Mouse (Mus musculus) MEL-GATA-1-ER (cell line): ENCODE measurements around the gene Tmem210.
"Not testable (repeated sequence)": the region's sequence is repeated elsewhere in the genome, so short reads cannot be mapped to it uniquely, and the experiment has no call there.

Experiments used
- DNase-seq: peaks from one replicate; pipeline ENCODE4 v3.0.0-alpha.2; 2012; ENCODE audit warnings: low read depth; ENCODE audit errors: extremely low read depth

Gene Tmem210

DNA sequence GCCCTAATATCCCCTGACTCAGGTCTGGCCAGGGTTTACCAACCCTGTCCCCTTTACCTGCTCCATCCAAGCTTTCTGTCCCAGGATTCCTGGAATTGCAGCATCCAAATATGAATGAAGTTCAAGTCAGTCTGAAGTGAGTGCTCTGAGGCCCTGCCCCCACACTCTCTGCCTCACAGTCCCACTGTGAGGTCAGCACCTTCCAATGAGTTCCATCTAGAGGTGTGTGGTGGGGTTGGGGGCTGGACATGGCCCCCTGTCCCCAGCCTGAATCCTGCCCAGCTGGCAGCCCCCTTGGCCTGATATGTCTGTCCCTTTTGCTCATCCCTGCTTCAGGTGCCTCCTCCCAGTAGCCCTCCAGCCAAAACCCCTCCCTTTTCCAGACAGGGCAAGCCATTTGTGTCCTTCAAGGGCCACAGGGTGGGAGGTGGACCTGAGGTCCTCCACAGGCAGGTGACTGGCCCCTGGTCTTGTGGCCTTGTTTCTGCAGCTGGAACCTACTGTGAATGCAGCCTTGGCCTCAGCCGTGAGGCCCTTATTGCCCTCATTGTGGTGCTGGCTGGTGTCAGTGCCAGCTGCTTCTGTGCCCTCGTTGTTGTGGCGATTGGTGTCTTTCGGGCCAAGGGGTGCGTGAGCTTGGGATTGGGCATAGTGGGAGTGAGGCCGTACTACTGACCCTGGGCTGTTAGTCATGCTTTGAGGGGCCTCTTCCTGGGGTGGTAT lies at the start of gene Tmem210:
Gene Tmem210 (plus strand): TSS at position 219 of the 723 bp plus-strand sequence.
- DNase-seq, result no peak

- no peak for DNase-seq
These were observed 48.2 kb upstream of the Tmem210 start for GRCm38 (mm10) chr2:25239766-25240165.

GRCm38 (mm10) chr2:25240310-25240709 lies 47.6 kb upstream of the Tmem210 start:
- DNase-seq, result no peak

DNA sequence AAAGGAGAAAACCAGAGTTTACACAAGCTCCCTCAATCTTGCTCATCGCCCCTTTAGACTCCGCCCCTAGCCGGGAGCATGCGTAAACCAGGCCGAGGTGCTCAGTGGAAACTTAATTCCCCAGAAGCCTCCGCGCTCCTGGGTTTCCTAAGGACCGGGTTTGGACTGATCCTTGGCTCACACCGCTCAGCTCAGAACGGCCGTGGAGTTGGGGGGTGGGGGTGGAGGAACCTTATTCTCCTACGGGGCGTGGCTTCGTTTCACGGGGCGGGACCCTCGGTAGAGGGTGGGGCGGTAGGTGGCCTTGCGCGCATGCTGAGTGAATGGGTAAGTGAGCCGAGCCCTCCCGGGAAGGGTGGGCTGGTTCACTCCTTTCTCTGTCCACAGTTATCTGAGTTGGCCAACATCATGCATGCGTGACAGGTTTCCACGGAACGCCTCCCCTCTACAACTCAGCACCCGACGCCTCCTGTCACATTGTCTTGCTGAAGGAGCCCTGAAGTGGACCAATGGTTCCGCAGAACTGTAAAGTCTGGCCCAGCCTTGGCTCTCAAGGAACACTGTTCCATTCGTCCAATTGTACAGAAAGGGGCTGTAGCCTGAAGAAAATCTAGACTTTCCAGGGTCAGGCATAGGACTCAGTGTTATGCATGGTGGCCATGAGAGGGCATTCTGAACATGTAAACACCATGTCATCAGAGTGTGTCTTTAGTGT lies 47.1 kb upstream of the Tmem210 start:
- peak; percentile 81 for DNase-seq

DNA sequence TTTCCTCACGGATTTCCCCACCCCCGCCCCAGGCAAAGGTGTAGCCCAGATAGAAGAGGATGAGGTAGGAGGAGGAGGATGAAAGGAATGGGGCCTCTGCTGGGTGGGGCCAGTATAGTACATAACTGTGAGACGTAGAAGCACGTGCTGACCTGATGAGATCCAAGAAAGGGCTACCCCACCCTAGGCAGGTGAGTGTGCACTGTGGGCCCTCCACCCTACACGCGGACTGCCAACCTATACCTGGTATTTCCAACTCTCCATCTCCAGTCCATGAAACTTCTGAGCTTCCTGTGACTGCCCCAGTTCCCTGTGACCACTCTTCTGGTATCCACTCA lies 46.5 kb upstream of the Tmem210 start:
- DNase-seq, result no peak

DNA sequence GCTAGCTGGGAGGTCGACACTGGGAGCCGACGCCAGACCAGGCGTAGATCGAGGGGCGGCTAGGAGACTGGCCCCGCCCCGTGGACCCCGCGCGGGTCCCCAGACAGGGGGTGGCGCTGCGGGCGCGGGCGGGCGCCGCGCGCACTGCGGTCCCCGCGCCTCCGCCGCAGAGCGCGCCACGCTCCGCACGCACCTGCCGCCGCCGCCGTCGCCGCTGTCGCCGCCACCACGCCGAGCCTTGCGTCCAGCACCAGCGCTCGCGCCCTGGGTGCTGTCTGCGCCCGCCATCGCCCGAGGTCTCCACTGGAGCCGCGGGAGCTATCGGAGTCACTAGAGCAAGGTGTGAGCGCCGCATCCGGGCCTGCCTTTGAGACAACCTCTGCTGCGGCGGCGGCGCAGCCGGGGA lies 45.8 kb upstream of the Tmem210 start, which contains the start of the genes Rnf208 and Cysrt1:
Gene Rnf208 (plus strand): TSS at position 155 of the 406 bp plus-strand sequence.
Gene Cysrt1 (minus strand): TSS at position 352 of the 406 bp plus-strand sequence.
- no peak for DNase-seq

DNA sequence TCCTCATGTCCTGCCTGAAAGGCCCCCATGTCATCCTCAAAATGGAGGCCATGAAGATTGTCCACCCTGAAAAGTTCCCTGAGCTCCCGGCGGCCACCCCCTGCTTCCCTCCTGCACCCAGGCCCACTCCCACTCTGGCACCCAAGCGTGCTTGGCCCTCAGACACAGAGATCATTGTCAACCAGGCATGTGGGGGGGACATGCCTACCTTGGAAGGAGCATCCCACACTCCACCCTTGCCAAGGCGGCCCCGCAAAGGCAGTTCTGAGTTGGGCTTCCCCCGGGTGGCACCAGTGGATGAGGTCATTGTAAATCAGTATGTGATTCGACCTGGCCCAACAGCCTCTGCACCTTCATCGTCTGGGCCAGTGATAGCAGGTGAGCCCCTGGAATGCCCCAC lies 44.6 kb upstream of the Tmem210 start:
- no peak for DNase-seq

GRCm38 (mm10) chr2:25244144-25244543 lies 43.8 kb upstream of the Tmem210 start:
- no peak for DNase-seq

DNA sequence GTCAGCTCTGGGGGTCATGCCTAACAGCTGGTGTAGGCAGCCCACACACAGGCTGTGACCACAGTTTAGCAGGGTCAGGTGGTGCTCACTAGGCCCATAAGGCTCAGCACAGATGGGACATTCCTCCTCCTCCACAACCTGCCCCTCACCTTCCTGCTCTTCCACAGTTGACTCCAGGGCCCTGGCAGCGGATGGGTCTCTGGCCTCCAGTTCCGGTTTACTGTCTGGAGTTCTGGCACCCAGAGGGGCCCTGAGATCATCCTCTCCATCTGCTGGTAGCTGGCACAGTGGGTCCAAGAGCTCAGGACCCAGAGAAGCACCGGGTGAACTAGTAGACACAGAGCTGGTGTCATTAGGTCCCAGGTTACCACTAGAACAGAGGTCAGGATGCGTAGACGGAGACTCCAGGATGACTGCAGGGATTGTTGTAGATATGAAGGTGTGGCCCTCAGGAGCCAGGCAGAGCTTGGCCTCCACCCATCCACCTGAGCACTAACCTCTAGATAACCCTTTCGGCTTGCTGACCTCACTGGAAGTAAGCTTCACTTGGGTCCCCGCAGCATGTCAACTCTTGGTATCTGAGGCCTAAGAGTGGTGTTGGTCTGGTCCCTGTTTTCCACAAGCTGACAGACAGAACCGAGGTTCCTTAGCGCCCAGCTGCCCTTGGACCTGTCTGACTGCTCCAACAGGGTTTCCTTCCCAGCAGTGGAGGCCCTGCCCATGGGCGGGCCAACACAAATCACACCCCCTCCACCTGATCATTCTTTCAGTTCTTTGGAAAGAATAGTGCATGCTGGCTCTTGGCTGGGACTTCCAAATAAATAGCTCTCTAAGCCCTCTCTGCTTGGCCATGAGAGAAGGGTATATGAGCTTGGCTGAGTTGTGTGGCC lies 41.5 kb upstream of the Tmem210 start, which contains the start of gene AL732309.1:
Gene AL732309.1 (minus strand): TSS at position 681 of the 890 bp plus-strand sequence.
- no peak for DNase-seq

DNA sequence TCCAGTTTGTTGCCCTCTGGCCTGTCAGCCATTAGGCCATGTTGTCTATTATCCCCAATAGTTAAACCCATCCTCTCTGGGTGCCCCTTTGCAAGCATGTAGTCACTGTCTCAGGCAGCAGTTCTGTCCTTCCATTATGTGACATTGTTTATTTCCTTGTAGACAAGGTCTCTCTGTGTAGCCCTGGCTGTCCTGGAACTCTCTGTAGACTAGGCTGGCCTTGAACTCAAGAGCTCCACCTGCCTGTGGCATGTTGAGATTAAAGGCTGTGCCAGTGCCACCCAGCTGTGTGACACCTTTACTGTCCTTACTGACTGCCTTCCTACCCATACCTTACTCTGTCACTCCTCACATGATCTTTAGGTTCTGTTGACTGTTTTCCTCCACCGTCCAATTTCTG lies 35.6 kb upstream of the Tmem210 start:
- no peak for DNase-seq

GRCm38 (mm10) chr2:25255284-25255779 lies 32.6 kb upstream of the Tmem210 start, which contains the start of gene Tmem203:
Tmem203 (plus strand) TSS chr2:25255439.
- DNase-seq, result peak; percentile 78

DNA sequence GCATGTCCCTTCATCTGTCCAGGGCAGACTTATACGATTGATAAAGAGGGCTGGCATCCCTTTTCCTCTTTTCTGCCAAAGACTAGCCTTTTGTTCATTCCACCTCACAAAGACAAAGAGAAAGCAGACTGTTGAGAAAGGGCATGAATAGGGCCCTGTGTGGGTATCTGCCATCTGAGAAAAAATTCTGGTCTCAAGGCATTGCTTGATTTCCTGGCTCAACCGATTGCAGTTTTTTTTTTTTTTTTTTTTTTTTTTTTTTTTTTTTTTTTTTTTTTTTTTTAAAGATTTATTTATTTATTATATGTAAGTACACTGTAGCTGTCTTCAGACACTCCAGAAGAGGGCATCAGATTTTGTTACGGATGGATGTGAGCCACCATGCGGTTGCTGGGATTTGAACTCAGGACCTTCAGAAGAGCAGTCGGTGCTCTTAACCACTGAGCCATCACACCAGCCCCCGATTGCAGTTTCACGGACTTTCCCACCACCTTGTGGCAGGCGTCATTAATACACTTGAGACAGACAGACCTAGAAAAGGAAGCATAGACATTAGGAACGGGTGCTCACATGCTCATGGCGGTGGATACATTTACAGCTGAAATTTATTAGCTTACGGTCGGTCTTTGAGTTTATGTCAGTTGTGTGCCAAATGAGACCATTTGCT lies 31.4 kb upstream of the Tmem210 start:
- DNase-seq, result peak; percentile 70

- DNase-seq, result not testable (repeated sequence)
These were observed 30.7 kb upstream of the Tmem210 start for GRCm38 (mm10) chr2:25257250-25257649.

GRCm38 (mm10) chr2:25258887-25259286 lies 29.1 kb upstream of the Tmem210 start:
- DNase-seq, result no peak

DNA sequence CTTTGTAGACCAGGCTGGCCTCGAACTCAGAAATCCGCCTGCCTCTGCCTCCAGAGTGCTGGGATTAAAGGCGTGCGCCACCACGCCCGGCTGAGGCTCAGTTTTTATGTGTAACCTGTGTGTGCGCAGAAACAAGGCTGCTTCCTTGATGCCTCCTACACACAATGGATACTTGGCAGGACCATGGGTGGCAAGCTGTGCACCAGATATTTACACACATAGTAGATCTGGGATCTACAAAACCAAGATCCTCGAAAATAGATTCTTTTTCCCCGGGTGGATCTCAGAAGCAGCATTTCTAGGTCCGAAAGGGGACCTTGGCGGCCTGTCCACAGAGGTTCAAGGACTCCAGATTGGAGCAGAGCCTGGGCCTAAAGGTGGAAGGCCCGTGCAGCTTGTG lies 26.1 kb upstream of the Tmem210 start:
- DNase-seq, result no peak

- peak; percentile 99 for DNase-seq
These were observed 25.6 kb upstream of the Tmem210 start, which contains the start of gene Tprn for GRCm38 (mm10) chr2:25262291-25262767. Tprn (plus strand) TSS chr2:25262618.

DNA sequence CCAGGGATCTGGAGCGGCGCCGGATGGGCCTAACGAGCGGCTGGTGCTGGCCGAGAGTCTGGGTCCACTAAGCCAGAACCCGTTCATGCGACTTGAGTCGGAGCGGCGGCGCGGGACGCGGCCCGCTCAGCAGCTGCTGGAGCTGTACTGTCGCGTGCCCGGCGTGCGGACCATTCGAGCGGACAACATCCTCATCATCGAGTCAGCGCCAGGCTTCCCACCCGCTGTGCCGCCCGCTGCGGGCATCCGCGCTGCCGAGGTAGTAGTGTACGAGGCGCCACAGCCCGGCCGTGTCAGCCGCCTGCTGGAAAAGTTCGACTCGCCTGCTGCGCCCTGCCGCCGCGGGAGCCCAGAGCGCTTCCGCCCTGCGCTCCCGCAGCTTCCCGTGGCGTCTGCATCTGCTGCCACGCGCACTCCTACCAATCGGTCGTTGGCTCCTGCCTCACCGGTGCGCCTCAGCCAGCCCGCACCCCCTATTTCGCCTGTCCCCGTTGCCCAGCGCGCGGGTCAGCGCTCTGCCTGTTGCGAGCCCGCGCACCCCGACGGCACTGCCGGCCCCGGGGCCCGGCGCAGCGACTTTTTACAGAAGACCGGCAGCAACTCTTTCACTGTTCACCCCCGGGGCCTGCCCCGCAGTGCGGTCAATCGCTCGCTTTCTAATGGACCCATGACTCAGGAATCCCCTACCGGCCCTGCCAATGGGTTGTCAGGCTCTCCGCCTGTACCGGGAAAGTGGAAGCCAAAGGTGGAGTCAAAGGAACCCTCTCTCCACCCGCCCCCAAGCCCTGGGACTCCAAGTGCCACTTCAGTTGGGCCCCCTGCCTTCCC lies 24.9 kb upstream of the Tmem210 start:
- DNase-seq, result no peak

DNA sequence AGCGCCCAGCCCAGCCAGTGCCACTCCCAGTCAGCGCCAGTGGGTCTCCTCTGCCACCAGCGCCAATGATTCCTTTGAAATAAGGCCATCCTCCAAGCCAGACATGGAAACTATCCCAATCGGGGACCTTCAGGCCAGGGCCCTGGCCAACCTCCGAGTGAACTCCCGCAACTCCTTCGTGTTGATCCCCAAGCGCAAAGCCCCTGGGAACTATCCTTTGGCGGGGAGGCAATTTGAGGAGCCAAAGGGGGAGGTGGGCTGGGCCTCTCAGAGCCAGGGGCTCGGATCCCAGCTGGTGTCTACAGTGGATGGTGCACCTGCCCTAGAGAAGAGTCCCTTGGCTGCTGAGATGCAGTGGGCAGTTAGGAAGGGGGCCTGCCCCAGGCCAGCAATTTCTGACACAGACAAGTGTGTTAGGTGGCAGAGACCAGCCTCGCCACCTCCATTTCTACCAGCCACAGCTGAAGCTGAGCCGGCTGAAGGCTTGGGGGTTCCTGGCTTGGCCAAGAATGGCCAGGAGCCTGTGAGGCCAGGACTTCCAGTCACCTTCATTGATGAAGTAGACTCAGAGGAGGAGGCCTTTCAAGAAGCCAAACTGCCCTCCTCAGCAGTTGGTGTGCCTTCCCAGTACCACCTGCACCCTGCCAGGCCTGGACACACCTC lies 24.2 kb upstream of the Tmem210 start:
- DNase-seq, result no peak

- no peak for DNase-seq
These were observed 23.7 kb upstream of the Tmem210 start for GRCm38 (mm10) chr2:25264286-25264660.
